Mouse (Mus musculus) stomach, postnatal 0 days (tissue): ENCODE results near the gene Tmem151b.

Source experiments
- CTCF ChIP-seq: IDR thresholded peaks from 2 replicates; pipeline ENCODE4 v1.5.1; 2016; ENCODE audit warnings: antibody characterized with exemption, low read depth, mild to moderate bottlenecking, moderate library complexity
- EP300 ChIP-seq: optimal IDR thresholded peaks from 2 replicates; pipeline ENCODE3; 2016; ENCODE audit warnings: antibody characterized with exemption

GRCm38 (mm10) chr17:45553065-45553464 is 3.6 kb upstream of the Tmem151b start:
- TF ChIP-seq CTCF, result no peak
- TF ChIP-seq EP300, result no peak
